ENCODE assay signal across 23 mouse cellular contexts in genomic region chr11:100112935-100113741, GRCm38 (mm10). TPM values are rescaled to one million over a fixed set of nuclear protein-coding genes. Genes with fewer than 3 reads are reported as not detected.
"Had no signal": no experiment of that assay in that cellular context is flagged by ENCODE, and none has a peak within 500 bp of the region (broad histone marks: within the 10 kb centered on the region; RNA-seq: fewer than 3 reads in every experiment).

No protein-coding gene starts in this region.

- H3K4me3 ChIP-seq: limb, embryonic 13.5 days; liver, embryonic 15.5 days; megakaryocyte, embryonic 14.5 days; midbrain, embryonic 12.5 days; neural tube, embryonic 15.5 days had no signal

- H3K9me3 ChIP-seq: limb, embryonic 13.5 days; liver, embryonic 15.5 days; megakaryocyte, embryonic 14.5 days; midbrain, embryonic 12.5 days; neural tube, embryonic 15.5 days had no signal

- H3K36me3 ChIP-seq: limb, embryonic 13.5 days; liver, embryonic 15.5 days; midbrain, embryonic 12.5 days; neural tube, embryonic 15.5 days had no signal

- H3K27me3 ChIP-seq: limb, embryonic 13.5 days; liver, embryonic 15.5 days; midbrain, embryonic 12.5 days; neural tube, embryonic 15.5 days had no signal

- H3K27ac ChIP-seq: hindbrain, embryonic 14.5 days; limb, embryonic 13.5 days; liver, embryonic 15.5 days; macrophage; midbrain, embryonic 12.5 days; neural tube, embryonic 15.5 days had no signal

- H3K4me1 ChIP-seq: liver, embryonic 15.5 days; megakaryocyte, embryonic 14.5 days; midbrain, embryonic 12.5 days; neural tube, embryonic 15.5 days had no signal

- H3K9ac ChIP-seq: hindbrain, embryonic 14.5 days; limb, embryonic 13.5 days; liver, embryonic 15.5 days; lung, embryonic 14.5 days; midbrain, embryonic 12.5 days; neural tube, embryonic 15.5 days had no signal

- H3K4me2 ChIP-seq: hindbrain, embryonic 14.5 days; limb, embryonic 13.5 days; liver, embryonic 11.5 days; liver, embryonic 15.5 days; lung, embryonic 14.5 days; midbrain, embryonic 12.5 days; neural tube, embryonic 15.5 days had no signal

- DNase-seq: kidney, adult 8-10 months; kidney, postnatal 10 days; kidney, postnatal 4 days; lung, embryonic 14.5 days; right cerebral cortex, adult 18-20 months; right cerebral cortex, postnatal 25 days; thymus, postnatal 36 days had no signal

RNA-seq across cellular contexts. Expression of gene Krt36, which starts 7.7 kb away (rescaled TPM):
- total RNA-seq: layer of hippocampus, adult 8-10 months; layer of hippocampus, postnatal 14 days; left cerebral cortex, adult 18-20 months; left cerebral cortex, postnatal 25 days had no signal
- polyA plus RNA-seq: hindbrain, embryonic 14.5 days; liver, embryonic 11.5 days; liver, embryonic 15.5 days; macrophage; midbrain, embryonic 12.5 days; midbrain, postnatal 0 days; neural tube, embryonic 11.5 days; neural tube, embryonic 15.5 days; small intestine, adult 2 months; testis, adult 2 months had no signal

RNA-seq across cellular contexts. Expression of gene Krt13, which starts 8.2 kb away (rescaled TPM):
- total RNA-seq: layer of hippocampus, adult 8-10 months; layer of hippocampus, postnatal 14 days; left cerebral cortex, adult 18-20 months; left cerebral cortex, postnatal 25 days; midbrain, postnatal 0 days had no signal
- polyA plus RNA-seq: hindbrain, embryonic 14.5 days; limb, embryonic 13.5 days; liver, embryonic 15.5 days; lung, embryonic 14.5 days; macrophage; midbrain, embryonic 12.5 days; midbrain, postnatal 0 days; neural tube, embryonic 11.5 days; small intestine, adult 2 months; testis, adult 2 months had no signal

RNA-seq across cellular contexts. Expression of gene Krt35, which starts 17.1 kb away (rescaled TPM):
- total RNA-seq: layer of hippocampus, adult 8-10 months; layer of hippocampus, postnatal 14 days; left cerebral cortex, adult 18-20 months; left cerebral cortex, postnatal 25 days had no signal
- polyA plus RNA-seq: hindbrain, embryonic 14.5 days; liver, embryonic 11.5 days; liver, embryonic 15.5 days; lung, embryonic 14.5 days; macrophage; midbrain, embryonic 12.5 days; midbrain, postnatal 0 days; neural tube, embryonic 11.5 days; small intestine, adult 2 months; testis, adult 2 months had no signal

RNA-seq across cellular contexts. Expression of gene Krt15, which starts 22.6 kb away (rescaled TPM):
- total RNA-seq: left cerebral cortex, adult 18-20 months; left cerebral cortex, postnatal 25 days had no signal
- polyA plus RNA-seq: macrophage had no signal

RNA-seq across cellular contexts. Expression of gene Krt32, which starts 25.1 kb away (rescaled TPM):
- total RNA-seq: layer of hippocampus, adult 8-10 months; layer of hippocampus, postnatal 14 days; left cerebral cortex, adult 18-20 months; left cerebral cortex, postnatal 25 days; midbrain, postnatal 0 days had no signal
- polyA plus RNA-seq: hindbrain, embryonic 14.5 days; limb, embryonic 13.5 days; liver, embryonic 11.5 days; liver, embryonic 15.5 days; lung, embryonic 14.5 days; macrophage; midbrain, embryonic 12.5 days; midbrain, postnatal 0 days; neural tube, embryonic 11.5 days; neural tube, embryonic 15.5 days; small intestine, adult 2 months; testis, adult 2 months had no signal
